Mouse (Mus musculus) MEL (cell line): ENCODE data around the gene Rnf121.

ENCODE experiments used
- CTCF ChIP-seq, 3 experiments: IDR thresholded peaks in 2 of 3; conservative IDR thresholded peaks in 1 of 3; 2 replicates each; pipeline ENCODE4 v1.5.1; 2011 to 2012; ENCODE audit warnings: low read length in 3 of 3, low read depth in 2 of 3, mild to moderate bottlenecking in 2 of 3, improper control_type of control experiment in 1 of 3, inconsistent platforms in 1 of 3, mixed read lengths in 1 of 3, moderate library complexity in 1 of 3; ENCODE audit not compliant: control insufficient read depth in 1 of 3, insufficient read depth in 1 of 3, poor library complexity in 1 of 3, severe bottlenecking in 1 of 3
- MEF2A ChIP-seq: IDR thresholded peaks from 2 replicates; pipeline ENCODE4 v1.6.1; 2014; ENCODE audit warnings: low read depth, mild to moderate bottlenecking, inconsistent platforms, low read length, improper control_type of control experiment; ENCODE audit not compliant: poor library complexity, insufficient replicate concordance, severe bottlenecking; ENCODE audit errors: extremely low read depth

DNA sequence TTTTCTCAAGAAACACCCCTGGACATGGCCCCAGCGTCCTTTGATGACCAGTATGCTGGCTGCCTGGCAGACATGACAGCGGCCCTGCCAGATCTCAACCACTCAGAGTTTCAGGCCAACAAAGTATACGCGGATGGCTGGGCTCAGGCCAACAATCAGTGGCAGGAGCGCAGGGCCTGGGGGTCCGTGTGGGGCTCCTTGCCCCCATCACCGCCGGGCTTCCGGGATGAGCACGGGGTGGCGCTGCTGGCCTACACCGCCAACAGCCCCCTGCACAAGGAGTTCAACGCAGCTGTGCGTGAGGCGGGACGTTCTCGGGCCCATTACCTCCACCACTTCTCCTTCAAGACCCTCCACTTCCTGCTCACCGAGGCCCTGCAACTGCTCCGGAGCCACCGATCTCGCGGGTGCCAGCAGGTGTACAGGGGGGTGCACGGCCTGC is 41.5 kb upstream of the Rnf121 start:
- TF ChIP-seq CTCF (IDR thresholded peaks at IDR 0.05 in 2 of 3, conservative IDR thresholded peaks at IDR 0.05 in 1 of 3; ENCODE audit: control insufficient read depth in 1 of 3, insufficient read depth in 1 of 3, low read depth in 2 of 3, low read length in 3 of 3, poor library complexity in 1 of 3, severe bottlenecking in 1 of 3) (no peak), MEF2A (no peak)
